Mouse (Mus musculus) olfactory bulb, adult 2 months (tissue): ENCODE measurements at regions not wholly inside any gene's neighbourhood (a gene's known extent, or its start where the extent isn't known, plus 50 kb on each side); places are given as distances from the start of the nearest gene placed in this dataset.

Experiments used
- H3K27ac ChIP-seq: fragments of 200-500 bp; 2 replicates; pipeline ENCODE4 v1.5.1; 2012; ENCODE audit warnings: low read depth, low read length; ENCODE audit not compliant: insufficient read depth
- H3K4me1 ChIP-seq: fragments of 200-500 bp; 2 replicates; pipeline ENCODE4 v1.6.1; 2012; ENCODE audit warnings: low read length; ENCODE audit not compliant: control insufficient read depth, insufficient read depth
- H3K4me3 ChIP-seq: fragments of 200-500 bp; 2 replicates; pipeline ENCODE4 v1.5.1; 2012; ENCODE audit warnings: mild to moderate bottlenecking, low read depth, low read length, moderate library complexity; ENCODE audit not compliant: insufficient read depth
- CTCF ChIP-seq: fragments of 200-500 bp; IDR thresholded peaks from 2 replicates; pipeline ENCODE4 v1.5.1; 2012; ENCODE audit warnings: low read depth, mild to moderate bottlenecking, low read length, moderate library complexity; ENCODE audit not compliant: insufficient read depth
- POLR2A ChIP-seq: fragments of 200-500 bp; IDR thresholded peaks from 2 replicates; pipeline ENCODE4 v1.6.1; 2012; ENCODE audit warnings: mild to moderate bottlenecking, low read depth, low read length, moderate library complexity; ENCODE audit not compliant: insufficient read depth
- whole genome bisulfite sequencing: fragments of 180-500 bp; shearing (Covaris S2); methylation state at CpG from one replicate; pipeline ENCODE4 v1.1.7; 2018; 5-methylcytosine and 5-hydroxymethylcytosine counted together

- Histone ChIP-seq H3K4me1 (no peaks in the 10 kb centered on the region), H3K4me3 (no peak overlapping the region), H3K27ac (no peak overlapping the region)
- TF ChIP-seq CTCF (no peak), POLR2A (no peak)
- 96% methylated on average over 7 of the region's 7 CpGs for WGBS
Measured at GRCm38 (mm10) chr14:120601510-120601909, 123.3 kb downstream of the Rap2a start.

GRCm38 (mm10) chr14:120603849-120604492 is 125.7 kb downstream of the Rap2a start:
- TF ChIP-seq CTCF (no peak), POLR2A (no peak)
- no peak overlapping the region for H3K4me3 ChIP-seq
- H3K27ac ChIP-seq, result no peak overlapping the region
- WGBS, result 60% methylated on average over 6 of the region's 6 CpGs
- no peaks in the 10 kb centered on the region for H3K4me1 ChIP-seq

- no peak overlapping the region for H3K27ac ChIP-seq
- no peak overlapping the region for H3K4me3 ChIP-seq
- WGBS, result 86% methylated on average over 3 of the region's 3 CpGs
- TF ChIP-seq POLR2A (no peak), CTCF (no peak)
- H3K4me1 ChIP-seq, result no peaks in the 10 kb centered on the region
Measured at GRCm38 (mm10) chr14:120607801-120608200, 129.6 kb downstream of the Rap2a start.

- TF ChIP-seq POLR2A (no peak), CTCF (no peak)
- Histone ChIP-seq H3K27ac (no peak overlapping the region), H3K4me3 (no peak overlapping the region), H3K4me1 (peaks cover 2% of the 10 kb centered on the region; the same call in 1 of the 2 replicates)
- WGBS, result 100% methylated on average over 1 of the region's 1 CpGs
Measured at GRCm38 (mm10) chr14:120611311-120611710, 133.1 kb downstream of the Rap2a start.

- TF ChIP-seq CTCF (no peak), POLR2A (no peak)
- no peak overlapping the region for H3K27ac ChIP-seq
- 53% methylated on average over 9 of the region's 9 CpGs for WGBS
Measured at GRCm38 (mm10) chr14:120626223-120626935, 148.1 kb downstream of the Rap2a start.

GRCm38 (mm10) chr14:120626936-120627277 is 148.7 kb downstream of the Rap2a start:
- Histone ChIP-seq H3K27ac (no peak overlapping the region), H3K4me1 (peaks cover 3% of the 10 kb centered on the region; the same call in 1 of the 2 replicates), H3K4me3 (no peak overlapping the region)
- 69% methylated on average over 4 of the region's 4 CpGs for WGBS
- TF ChIP-seq CTCF, result no peak
- no peak for TF ChIP-seq POLR2A

More at GRCm38 (mm10) chr14:120626223-120626935, 148.1 kb downstream of the Rap2a start:
- peaks cover 3% of the 10 kb centered on the region; the same call in 1 of the 2 replicates for H3K4me1 ChIP-seq
- no peak overlapping the region for H3K4me3 ChIP-seq

GRCm38 (mm10) chr14:120632771-120633170 is 154.5 kb downstream of the Rap2a start:
- TF ChIP-seq CTCF (no peak), POLR2A (no peak)
- WGBS, result 65% methylated on average over 5 of the region's 5 CpGs

GRCm38 (mm10) chr14:120636726-120637400 is 158.6 kb downstream of the Rap2a start:
- TF ChIP-seq CTCF, result no peak
- TF ChIP-seq POLR2A, result no peak
- H3K4me1 ChIP-seq, result no peaks in the 10 kb centered on the region
- WGBS, result 95% methylated on average over 6 of the region's 6 CpGs

More at GRCm38 (mm10) chr14:120632771-120633170, 154.5 kb downstream of the Rap2a start:
- H3K4me1 ChIP-seq, result no peaks in the 10 kb centered on the region
- H3K4me3 ChIP-seq, result no peak overlapping the region
- H3K27ac ChIP-seq, result no peak overlapping the region

More at GRCm38 (mm10) chr14:120636726-120637400, 158.6 kb downstream of the Rap2a start:
- Histone ChIP-seq H3K4me3 (no peak overlapping the region), H3K27ac (no peak overlapping the region)
